Mouse (Mus musculus): Measurements from ENCODE around the gene Mrc1.

- TF ChIP-seq CTCF (IDR thresholded peaks at IDR 0.05; ENCODE audit: low read depth) (no peak), EP300 (IDR thresholded peaks at IDR 0.05; ENCODE audit: low read depth) (no peak)
These were observed 46.6 kb downstream of the Mrc1 start for GRCm38 (mm10) chr2:14275796-14276195.
